Mouse (Mus musculus): ENCODE data around the gene Spint2. TPM values are rescaled to one million over a fixed set of nuclear protein-coding genes. Genes with fewer than 3 reads are reported as not detected.
"Not testable (repeated sequence)": the region's sequence is repeated elsewhere in the genome, so short reads cannot be mapped to it uniquely, and the experiment has no call there.

Spint2 gene
- polyA plus RNA-seq, 1 experiment from 2014 or later, result 34.0 TPM

GRCm38 (mm10) chr7:29248261-29248841 lies 33.4 kb downstream of the Spint2 start, which contains the start of gene 2200002D01Rik:
TSS of gene 2200002D01Rik (minus strand) at chr7:29248466.
- Histone ChIP-seq H3K4me3 (replicated peaks) (peak within 1 kb of the TSS; percentile 54), H3K4me2 (peak within 1 kb of the TSS; percentile 78), H3K9ac (peak within 1 kb of the TSS; percentile 3; the same call in 1 of the 2 replicates), H3K4me1 (replicated peaks) (peaks cover 30% of the 10 kb centered on the region), H3K27ac (replicated peaks) (no peak within 1 kb of the TSS), H3K36me3 (replicated peaks) (no peaks in the 10 kb centered on the region; the same call in 1 of the 2 replicates), H3K27me3 (no peaks in the 10 kb centered on the region), H3K9me3 (replicated peaks) (no peaks in the 10 kb centered on the region)
- WGBS (ENCODE audit: insufficient replicate concordance), result 29% methylated on average over 20 of the region's 20 CpGs
- peak; percentile 20; the same call in 1 of the 2 replicates for ATAC-seq (ENCODE audit: insufficient read depth)

GRCm38 (mm10) chr7:29247706-29248105 lies 34.0 kb downstream of the Spint2 start:
- WGBS (ENCODE audit: insufficient replicate concordance), result 26% methylated on average over 19 of the region's 19 CpGs
- Histone ChIP-seq H3K9me3 (replicated peaks) (no peaks in the 10 kb centered on the region), H3K4me2 (peak overlapping the region; percentile 78), H3K4me1 (replicated peaks) (peaks cover 29% of the 10 kb centered on the region), H3K36me3 (replicated peaks) (no peaks in the 10 kb centered on the region; the same call in 1 of the 2 replicates), H3K9ac (0 out of 2 replicates have a peak overlapping the region, but pooled peaks have one; percentile 3), H3K4me3 (replicated peaks) (peak overlapping the region; percentile 54), H3K27me3 (no peaks in the 10 kb centered on the region), H3K27ac (replicated peaks) (no peak overlapping the region)
- ATAC-seq (ENCODE audit: insufficient read depth), result peak; percentile 32; the same call in 1 of the 2 replicates

- peaks cover 29% of the 10 kb centered on the region for H3K4me1 ChIP-seq (replicated peaks)
- H3K9ac ChIP-seq, result no peak overlapping the region
- no peaks in the 10 kb centered on the region for H3K27me3 ChIP-seq
- H3K9me3 ChIP-seq (replicated peaks), result no peaks in the 10 kb centered on the region
- H3K4me2 ChIP-seq, result peak overlapping the region; percentile 78
- peak overlapping the region; percentile 54 for H3K4me3 ChIP-seq (replicated peaks)
- ATAC-seq (ENCODE audit: insufficient read depth), result peak; percentile 40; the same call in 1 of the 2 replicates
- no peaks in the 10 kb centered on the region; the same call in 1 of the 2 replicates for H3K36me3 ChIP-seq (replicated peaks)
- H3K27ac ChIP-seq (replicated peaks), result no peak overlapping the region
- WGBS (ENCODE audit: insufficient replicate concordance), result 29% methylated on average over 16 of the region's 16 CpGs
Observed at GRCm38 (mm10) chr7:29247314-29247700, 34.4 kb downstream of the Spint2 start.

- H3K9ac ChIP-seq, result no peak overlapping the region
- no peaks in the 10 kb centered on the region; the same call in 1 of the 2 replicates for H3K36me3 ChIP-seq (replicated peaks)
- H3K9me3 ChIP-seq (replicated peaks), result no peaks in the 10 kb centered on the region
- H3K4me3 ChIP-seq (replicated peaks), result no peak overlapping the region
- no peaks in the 10 kb centered on the region for H3K27me3 ChIP-seq
- no peak overlapping the region for H3K4me2 ChIP-seq
- 75% methylated on average over 21 of the region's 21 CpGs for WGBS (ENCODE audit: insufficient replicate concordance)
- no peak for ATAC-seq (ENCODE audit: insufficient read depth)
- H3K4me1 ChIP-seq (replicated peaks), result peaks cover 29% of the 10 kb centered on the region
- H3K27ac ChIP-seq (replicated peaks), result no peak overlapping the region
Observed at GRCm38 (mm10) chr7:29246619-29247313, 34.9 kb downstream of the Spint2 start.

- ATAC-seq (ENCODE audit: insufficient read depth), result no peak
- Histone ChIP-seq H3K9ac (no peak overlapping the region), H3K4me1 (replicated peaks) (peaks cover 25% of the 10 kb centered on the region), H3K27ac (replicated peaks) (no peak overlapping the region), H3K27me3 (no peaks in the 10 kb centered on the region), H3K4me3 (replicated peaks) (no peak overlapping the region), H3K4me2 (no peak overlapping the region), H3K9me3 (replicated peaks) (no peaks in the 10 kb centered on the region), H3K36me3 (replicated peaks) (no peaks in the 10 kb centered on the region; the same call in 1 of the 2 replicates)
- 76% methylated on average over 5 of the region's 5 CpGs for WGBS (ENCODE audit: insufficient replicate concordance)
Observed at GRCm38 (mm10) chr7:29246015-29246414, 35.7 kb downstream of the Spint2 start.

- no peaks in the 10 kb centered on the region for H3K9me3 ChIP-seq (replicated peaks)
- no peaks in the 10 kb centered on the region for H3K27me3 ChIP-seq
- no peak for ATAC-seq (ENCODE audit: insufficient read depth)
- 55% methylated on average over 7 of the region's 7 CpGs for WGBS (ENCODE audit: insufficient replicate concordance)
- H3K4me2 ChIP-seq, result no peak overlapping the region
- H3K36me3 ChIP-seq (replicated peaks), result no peaks in the 10 kb centered on the region; the same call in 1 of the 2 replicates
- no peak overlapping the region for H3K27ac ChIP-seq (replicated peaks)
- peaks cover 25% of the 10 kb centered on the region for H3K4me1 ChIP-seq (replicated peaks)
- no peak overlapping the region for H3K4me3 ChIP-seq (replicated peaks)
- no peak overlapping the region for H3K9ac ChIP-seq
Observed at GRCm38 (mm10) chr7:29244732-29245416, 36.8 kb downstream of the Spint2 start.

- peak within 1 kb of the TSS; percentile 85 for H3K4me2 ChIP-seq
- WGBS (ENCODE audit: insufficient replicate concordance), result under 1% methylated on average over 60 of the region's 60 CpGs
Observed at GRCm38 (mm10) chr7:29238019-29238967, 43.4 kb downstream of the Spint2 start, which contains the start of gene Yif1b. TSS of gene Yif1b (plus strand) at chr7:29238329.

GRCm38 (mm10) chr7:29237596-29237995 lies 44.1 kb downstream of the Spint2 start:
- not testable (repeated sequence) for H3K36me3 ChIP-seq (replicated peaks); H3K9me3 ChIP-seq (replicated peaks); ATAC-seq (ENCODE audit: insufficient read depth)
- H3K9ac ChIP-seq, result peak overlapping the region; percentile 45; the same call in 1 of the 2 replicates
- H3K27ac ChIP-seq (replicated peaks), result peak overlapping the region; percentile 81
- WGBS (ENCODE audit: insufficient replicate concordance), result 23% methylated on average over 6 of the region's 6 CpGs
- H3K27me3 ChIP-seq, result peaks cover 12% of the 10 kb centered on the region
- peak overlapping the region; percentile 64 for H3K4me3 ChIP-seq (replicated peaks)
- peaks cover 23% of the 10 kb centered on the region for H3K4me1 ChIP-seq (replicated peaks)
- H3K4me2 ChIP-seq, result peak overlapping the region; percentile 85

More at GRCm38 (mm10) chr7:29238019-29238967, 43.4 kb downstream of the Spint2 start, which contains the start of gene Yif1b:
- peak within 1 kb of the TSS; percentile 64 for H3K4me3 ChIP-seq (replicated peaks)
- peak within 1 kb of the TSS; percentile 81 for H3K27ac ChIP-seq (replicated peaks)
- peaks cover 5% of the 10 kb centered on the region for H3K27me3 ChIP-seq
- H3K4me1 ChIP-seq (replicated peaks), result peaks cover 27% of the 10 kb centered on the region
- no peaks in the 10 kb centered on the region for H3K36me3 ChIP-seq (replicated peaks)
- H3K9ac ChIP-seq, result peak within 1 kb of the TSS; percentile 55
- ATAC-seq (ENCODE audit: insufficient read depth), result peak; percentile 95
- H3K9me3 ChIP-seq (replicated peaks), result no peaks in the 10 kb centered on the region

GRCm38 (mm10) chr7:29236593-29236992 lies 45.1 kb downstream of the Spint2 start:
- Histone ChIP-seq H3K27me3 (peaks cover 22% of the 10 kb centered on the region), H3K9me3 (replicated peaks) (no peaks in the 10 kb centered on the region), H3K36me3 (replicated peaks) (no peaks in the 10 kb centered on the region), H3K9ac (no peak overlapping the region), H3K27ac (replicated peaks) (no peak overlapping the region), H3K4me1 (replicated peaks) (peaks cover 31% of the 10 kb centered on the region), H3K4me3 (replicated peaks) (no peak overlapping the region), H3K4me2 (no peak overlapping the region)
- ATAC-seq (ENCODE audit: insufficient read depth), result no peak
- 59% methylated on average over 4 of the region's 4 CpGs for WGBS (ENCODE audit: insufficient replicate concordance)

GRCm38 (mm10) chr7:29234661-29235060 lies 47.1 kb downstream of the Spint2 start:
- Histone ChIP-seq H3K4me2 (no peak overlapping the region), H3K27ac (replicated peaks) (no peak overlapping the region), H3K4me3 (replicated peaks) (no peak overlapping the region), H3K9me3 (replicated peaks) (no peaks in the 10 kb centered on the region), H3K9ac (no peak overlapping the region), H3K4me1 (replicated peaks) (peaks cover 29% of the 10 kb centered on the region), H3K27me3 (peaks cover 41% of the 10 kb centered on the region), H3K36me3 (replicated peaks) (no peaks in the 10 kb centered on the region)
- no peak for ATAC-seq (ENCODE audit: insufficient read depth)
- WGBS (ENCODE audit: insufficient replicate concordance), result 71% methylated on average over 5 of the region's 5 CpGs

All from liver, embryonic 15.5 days (tissue).